Mouse (Mus musculus): ENCODE results near the gene Tlx2. TPM values are rescaled to one million over a fixed set of nuclear protein-coding genes. Genes with fewer than 3 reads are reported as not detected.
A peak's percentile ranks its signal among the peaks of the same experiment; 100 is the strongest.

The Tlx2 gene
- total RNA-seq, 1 experiment = 0.58 TPM

GRCm38 (mm10) chr6:83115011-83115671 is 45.0 kb upstream of the Tlx2 start, which contains the start of gene Mogs:
Mogs (plus strand) TSS chr6:83115496.
- H3K4me1 ChIP-seq (ENCODE audit: control insufficient read depth in 2 of 2, insufficient read depth in 2 of 2, low read length in 2 of 2, poor library complexity in 1 of 2) = peaks cover 0 to 3% of the 10 kb centered on the region in 2 experiments; a peak in 2 of 4 replicates
- peak within 1 kb of the TSS; percentile 82 for H3K9ac ChIP-seq (ENCODE audit: insufficient read depth, low read depth, low read length, poor library complexity, severe bottlenecking)
- in situ Hi-C loops (cut with MboI; ENCODE audit: low sequenced_read_pairs in 2 of 2, unreplicated experiment in 2 of 2) = no loop called here
- H3K4me3 ChIP-seq (ENCODE audit: insufficient read depth in 1 of 2, low read depth in 1 of 2, low read length in 2 of 2, poor library complexity in 1 of 2, severe bottlenecking in 1 of 2) = peak within 1 kb of the TSS; percentile 85 to 99
- peaks cover 4% of the 10 kb centered on the region; the same call in 1 of the 2 replicates for H3K36me3 ChIP-seq (ENCODE audit: control insufficient read depth, insufficient read depth, low read length, poor library complexity, severe bottlenecking)
- no peak for TF ChIP-seq CHD2 (IDR thresholded peaks at IDR 0.05; ENCODE audit: low read depth, low read length)
- TF ChIP-seq ZNF384 (IDR thresholded peaks at IDR 0.05; ENCODE audit: low read depth, low read length) = no peak
- TF ChIP-seq MAFK (IDR thresholded peaks at IDR 0.05; ENCODE audit: insufficient read depth, low read depth, low read length) = no peak
- no peak for TF ChIP-seq HCFC1 (IDR thresholded peaks at IDR 0.05; ENCODE audit: borderline replicate concordance, insufficient read depth, low read length)
- TF ChIP-seq ZC3H11A (IDR thresholded peaks at IDR 0.05; ENCODE audit: borderline replicate concordance, low read depth, low read length) = no peak
- H3K9me3 ChIP-seq (ENCODE audit: control insufficient read depth, insufficient read depth, low read depth, low read length) = no peaks in the 10 kb centered on the region
- no peak within 1 kb of the TSS for H3K27ac ChIP-seq (ENCODE audit: insufficient read depth, low read depth, low read length, poor library complexity, severe bottlenecking)
- no peak for DNase-seq (ENCODE audit: low read depth, low spot score)

GRCm38 (mm10) chr6:83111510-83112136 is 41.5 kb upstream of the Tlx2 start:
- Histone ChIP-seq H3K4me1 (ENCODE audit: control insufficient read depth in 2 of 2, insufficient read depth in 2 of 2, low read length in 2 of 2, poor library complexity in 1 of 2) (peaks cover 0 to 5% of the 10 kb centered on the region in 2 experiments; a peak in 2 of 4 replicates), H3K9me3 (ENCODE audit: control insufficient read depth, insufficient read depth, low read depth, low read length) (no peaks in the 10 kb centered on the region), H3K36me3 (ENCODE audit: control insufficient read depth, insufficient read depth, low read length, poor library complexity, severe bottlenecking) (no peaks in the 10 kb centered on the region), H3K4me3 (ENCODE audit: insufficient read depth in 1 of 2, low read depth in 1 of 2, low read length in 2 of 2, poor library complexity in 1 of 2, severe bottlenecking in 1 of 2) (no peak overlapping the region), H3K27ac (ENCODE audit: insufficient read depth, low read depth, low read length, poor library complexity, severe bottlenecking) (no peak overlapping the region), H3K9ac (ENCODE audit: insufficient read depth, low read depth, low read length, poor library complexity, severe bottlenecking) (no peak overlapping the region)
- in situ Hi-C loops (cut with MboI; ENCODE audit: low sequenced_read_pairs in 2 of 2, unreplicated experiment in 2 of 2) = no loop called here
- TF ChIP-seq ZC3H11A (IDR thresholded peaks at IDR 0.05; ENCODE audit: borderline replicate concordance, low read depth, low read length) (no peak), ZNF384 (IDR thresholded peaks at IDR 0.05; ENCODE audit: low read depth, low read length) (no peak), CHD2 (IDR thresholded peaks at IDR 0.05; ENCODE audit: low read depth, low read length) (no peak), MAFK (IDR thresholded peaks at IDR 0.05; ENCODE audit: insufficient read depth, low read depth, low read length) (no peak), HCFC1 (IDR thresholded peaks at IDR 0.05; ENCODE audit: borderline replicate concordance, insufficient read depth, low read length) (no peak)
- DNase-seq (ENCODE audit: low read depth, low spot score) = no peak

- DNase-seq (ENCODE audit: low read depth, low spot score) = no peak
- peak; percentile 74 for TF ChIP-seq CHD2 (IDR thresholded peaks at IDR 0.05; ENCODE audit: low read depth, low read length)
- TF ChIP-seq ZC3H11A (IDR thresholded peaks at IDR 0.05; ENCODE audit: borderline replicate concordance, low read depth, low read length) = no peak
- TF ChIP-seq HCFC1 (IDR thresholded peaks at IDR 0.05; ENCODE audit: borderline replicate concordance, insufficient read depth, low read length) = peak; percentile 80
- peak within 1 kb of the TSS; percentile 68 to 93 for H3K4me3 ChIP-seq (ENCODE audit: insufficient read depth in 1 of 2, low read depth in 1 of 2, low read length in 2 of 2, poor library complexity in 1 of 2, severe bottlenecking in 1 of 2)
- in situ Hi-C loops (cut with MboI; ENCODE audit: low sequenced_read_pairs in 2 of 2, unreplicated experiment in 2 of 2) = no loop called here
- H3K9ac ChIP-seq (ENCODE audit: insufficient read depth, low read depth, low read length, poor library complexity, severe bottlenecking) = peak within 1 kb of the TSS; percentile 81
- no peaks in the 10 kb centered on the region for H3K36me3 ChIP-seq (ENCODE audit: control insufficient read depth, insufficient read depth, low read length, poor library complexity, severe bottlenecking)
- H3K27ac ChIP-seq (ENCODE audit: insufficient read depth, low read depth, low read length, poor library complexity, severe bottlenecking) = no peak within 1 kb of the TSS
- 0 out of 4 replicates have a peak, but pooled peaks cover 0 to 3% of the 10 kb centered on the region in 2 experiments for H3K4me1 ChIP-seq (ENCODE audit: control insufficient read depth in 2 of 2, insufficient read depth in 2 of 2, low read length in 2 of 2, poor library complexity in 1 of 2)
- H3K9me3 ChIP-seq (ENCODE audit: control insufficient read depth, insufficient read depth, low read depth, low read length) = no peaks in the 10 kb centered on the region
Observed at GRCm38 (mm10) chr6:83108762-83109668, 38.9 kb upstream of the Tlx2 start, which contains the start of gene Mrpl53. Mrpl53 (plus strand) TSS chr6:83109040.
